Mouse (Mus musculus) hindbrain, embryonic 13.5 days (tissue): Measurements from ENCODE around the gene Tsen34. TPM values are rescaled to one million over a fixed set of nuclear protein-coding genes. Genes with fewer than 3 reads are reported as not detected.
A peak's percentile ranks its signal among the peaks of the same experiment; 100 is the strongest.

Experiments
- ATAC-seq: fragments of 200-750 bp; cut with Nextera tagmentation; 2 replicates; pipeline ENCODE4 v1.8.0; 2017; ENCODE audit warnings: moderate TSS enrichment; ENCODE audit not compliant: low FRiP score
- H3K27ac ChIP-seq: fragments of 300-500 bp; sonication (generic); 2 replicates; pipeline ENCODE4 v1.5.1; 2015; ENCODE audit warnings: inconsistent platforms, mild to moderate bottlenecking, moderate library complexity
- H3K27me3 ChIP-seq: fragments of 300-500 bp; sonication (generic); 2 replicates; pipeline ENCODE4 v1.6.1; 2015; ENCODE audit warnings: mild to moderate bottlenecking, inconsistent platforms
- H3K36me3 ChIP-seq: fragments of 300-500 bp; sonication (generic); 2 replicates; pipeline ENCODE4 v1.6.1; 2015; ENCODE audit warnings: mild to moderate bottlenecking, inconsistent platforms
- H3K4me1 ChIP-seq: fragments of 300-500 bp; sonication (generic); replicated peaks from 2 replicates; pipeline ENCODE4 v1.6.1; 2015; ENCODE audit warnings: inconsistent platforms
- H3K4me2 ChIP-seq: fragments of 300-500 bp; sonication (generic); 2 replicates; pipeline ENCODE4 v1.6.1; 2015; ENCODE audit warnings: inconsistent platforms, mild to moderate bottlenecking, moderate library complexity
- H3K4me3 ChIP-seq: fragments of 300-500 bp; sonication (generic); 2 replicates; pipeline ENCODE4 v1.5.1; 2015; ENCODE audit warnings: mild to moderate bottlenecking, inconsistent platforms
- H3K9ac ChIP-seq: fragments of 300-500 bp; sonication (generic); 2 replicates; pipeline ENCODE4 v1.6.1; 2015; ENCODE audit warnings: mild to moderate bottlenecking, inconsistent platforms
- H3K9me3 ChIP-seq: fragments of 300-500 bp; sonication (generic); 2 replicates; pipeline ENCODE4 v1.6.1; 2016; ENCODE audit warnings: inconsistent platforms
- WGBS: fragments of 180-500 bp; shearing (Covaris S2); methylation state at CpG from one replicate; pipeline ENCODE4 v1.1.7; 2015; 5-methylcytosine and 5-hydroxymethylcytosine counted together
- polyA plus RNA-seq: library from polyadenylated mRNA; unstranded; fragments of >200 nt; fragmentation: Nextera tagmentation; extraction: Ambion mirVana; gene quantifications from 2 replicates; pipeline ENCODE4 v1.2.1, GENCODE M21; 2015

The Tsen34 gene
- polyA plus RNA-seq = 233 and 242 TPM in 2 replicates

DNA sequence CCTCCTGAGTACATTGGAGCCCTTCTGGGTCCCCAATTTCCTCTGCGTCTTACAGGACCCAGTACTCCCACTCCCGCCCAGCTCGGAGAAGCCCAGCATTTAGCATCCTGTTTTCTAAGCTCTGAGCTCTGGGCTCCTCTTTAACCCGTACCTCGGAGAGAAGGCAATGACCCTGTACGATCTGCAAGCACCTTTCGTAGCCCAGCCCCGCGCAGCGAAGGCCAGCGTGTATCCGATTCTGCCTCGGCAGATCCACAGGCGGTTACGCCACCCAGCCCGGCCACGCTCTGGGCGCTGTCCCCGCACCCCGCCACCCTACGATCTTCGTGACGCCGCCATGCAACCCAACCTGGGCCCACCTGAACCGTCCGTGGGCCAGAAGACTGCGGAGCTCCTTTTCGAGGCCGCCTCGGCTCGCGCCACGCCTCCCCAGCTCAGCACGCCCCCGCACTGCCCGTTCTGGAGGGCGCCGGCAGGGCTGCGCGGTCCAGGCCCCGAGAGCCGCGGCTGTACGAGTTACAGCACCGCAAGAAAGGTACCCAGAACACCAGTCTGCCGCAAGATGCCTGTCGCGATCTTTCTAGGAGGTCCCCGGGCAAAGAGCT lies at the start of gene Tsen34:
TSS of gene Tsen34 (plus strand) at position 482 of the 605 bp plus-strand sequence.
- peaks cover 29% of the 10 kb centered on the region for H3K4me1 ChIP-seq
- peak within 1 kb of the TSS; percentile 84 for H3K4me2 ChIP-seq
- H3K27me3 ChIP-seq = no peaks in the 10 kb centered on the region
- peak; percentile 80 for ATAC-seq
- peak within 1 kb of the TSS; percentile 95 for H3K27ac ChIP-seq
- under 1% methylated on average over 49 of the region's 49 CpGs for WGBS
- H3K9ac ChIP-seq = peak within 1 kb of the TSS; percentile 95
- no peaks in the 10 kb centered on the region for H3K9me3 ChIP-seq
- peak within 1 kb of the TSS; percentile 74 for H3K4me3 ChIP-seq
- peaks cover 22% of the 10 kb centered on the region for H3K36me3 ChIP-seq

DNA sequence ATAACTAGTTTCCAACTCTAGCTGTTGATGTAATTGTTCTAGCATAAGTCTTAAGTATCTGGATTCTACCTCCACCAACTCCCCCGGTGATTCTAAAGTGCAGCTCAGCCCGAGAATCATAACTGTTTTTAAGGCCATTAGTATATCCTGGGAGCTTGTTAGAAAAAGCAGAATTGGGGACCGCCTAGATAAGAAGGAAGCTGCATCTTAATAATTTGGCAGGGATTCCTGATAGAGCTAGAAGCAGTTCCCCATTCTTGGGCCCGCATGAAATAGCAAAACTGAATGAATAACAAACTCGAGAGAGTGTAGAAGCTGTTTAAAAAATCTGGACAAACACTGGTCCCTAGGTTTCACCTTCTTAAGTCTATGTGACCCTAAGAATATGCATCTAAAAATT lies 49.3 kb upstream of the Tsen34 start:
- Histone ChIP-seq H3K9ac (no peak overlapping the region), H3K27ac (no peak overlapping the region), H3K36me3 (peaks cover 34% of the 10 kb centered on the region), H3K4me3 (peak overlapping the region; percentile 43; the same call in 1 of the 2 replicates), H3K4me1 (peaks cover 34% of the 10 kb centered on the region), H3K27me3 (no peaks in the 10 kb centered on the region; the same call in 1 of the 2 replicates), H3K9me3 (no peaks in the 10 kb centered on the region), H3K4me2 (peak overlapping the region; percentile 64)
- WGBS = 75% methylated on average over 5 of the region's 5 CpGs
- ATAC-seq = no peak

DNA sequence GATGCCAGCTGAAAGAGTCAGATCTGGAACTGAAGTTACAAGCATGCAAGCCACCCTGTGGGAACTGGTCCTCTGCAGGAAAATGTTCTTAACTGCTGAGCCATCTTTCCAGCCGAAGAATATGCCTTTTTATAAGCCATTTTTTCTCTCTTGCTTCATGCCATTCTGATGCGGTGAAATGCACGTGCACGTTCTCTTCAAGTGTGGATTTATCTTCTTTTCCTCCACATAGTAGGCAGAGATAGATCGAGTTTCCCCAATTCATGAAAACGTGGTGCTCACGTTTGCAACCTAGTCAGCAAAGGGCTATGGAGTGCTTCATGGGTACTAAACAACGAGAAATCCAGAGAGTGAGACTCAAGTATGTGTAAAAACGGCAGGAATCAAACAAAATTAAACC lies 48.8 kb upstream of the Tsen34 start:
- ATAC-seq = no peak
- Histone ChIP-seq H3K4me2 (peak overlapping the region; percentile 64), H3K4me3 (peak overlapping the region; percentile 43), H3K36me3 (peaks cover 30% of the 10 kb centered on the region), H3K9me3 (no peaks in the 10 kb centered on the region), H3K27ac (0 out of 2 replicates have a peak overlapping the region, but pooled peaks have one; percentile 58), H3K4me1 (peaks cover 39% of the 10 kb centered on the region), H3K27me3 (no peaks in the 10 kb centered on the region; the same call in 1 of the 2 replicates), H3K9ac (peak overlapping the region; percentile 35; the same call in 1 of the 2 replicates)
- WGBS = 24% methylated on average over 9 of the region's 9 CpGs

DNA sequence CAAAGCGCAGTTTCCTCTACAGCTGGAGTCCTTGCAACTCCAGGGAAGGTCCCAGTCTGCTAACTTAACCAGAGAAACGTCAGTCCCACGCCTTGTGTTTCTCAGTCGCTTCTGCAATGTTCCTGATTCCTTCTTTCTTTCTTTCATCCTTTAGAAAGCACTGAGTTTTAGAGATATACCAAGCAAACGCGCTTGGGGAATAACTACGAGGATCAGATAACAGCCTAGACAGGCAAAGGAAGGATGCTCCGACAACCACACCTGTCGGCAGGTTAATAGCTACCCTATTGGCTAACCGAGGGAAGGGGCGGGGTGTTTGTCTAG lies 48.4 kb upstream of the Tsen34 start:
- H3K4me1 ChIP-seq = peaks cover 43% of the 10 kb centered on the region
- H3K9ac ChIP-seq = peak overlapping the region; percentile 35; the same call in 1 of the 2 replicates
- H3K27ac ChIP-seq = peak overlapping the region; percentile 58; the same call in 1 of the 2 replicates
- no peaks in the 10 kb centered on the region; the same call in 1 of the 2 replicates for H3K27me3 ChIP-seq
- peaks cover 25% of the 10 kb centered on the region for H3K36me3 ChIP-seq
- no peaks in the 10 kb centered on the region for H3K9me3 ChIP-seq
- H3K4me2 ChIP-seq = peak overlapping the region; percentile 64
- ATAC-seq = peak; percentile 0; the same call in 1 of the 2 replicates
- WGBS = 3% methylated on average over 11 of the region's 11 CpGs
- H3K4me3 ChIP-seq = peak overlapping the region; percentile 43

DNA sequence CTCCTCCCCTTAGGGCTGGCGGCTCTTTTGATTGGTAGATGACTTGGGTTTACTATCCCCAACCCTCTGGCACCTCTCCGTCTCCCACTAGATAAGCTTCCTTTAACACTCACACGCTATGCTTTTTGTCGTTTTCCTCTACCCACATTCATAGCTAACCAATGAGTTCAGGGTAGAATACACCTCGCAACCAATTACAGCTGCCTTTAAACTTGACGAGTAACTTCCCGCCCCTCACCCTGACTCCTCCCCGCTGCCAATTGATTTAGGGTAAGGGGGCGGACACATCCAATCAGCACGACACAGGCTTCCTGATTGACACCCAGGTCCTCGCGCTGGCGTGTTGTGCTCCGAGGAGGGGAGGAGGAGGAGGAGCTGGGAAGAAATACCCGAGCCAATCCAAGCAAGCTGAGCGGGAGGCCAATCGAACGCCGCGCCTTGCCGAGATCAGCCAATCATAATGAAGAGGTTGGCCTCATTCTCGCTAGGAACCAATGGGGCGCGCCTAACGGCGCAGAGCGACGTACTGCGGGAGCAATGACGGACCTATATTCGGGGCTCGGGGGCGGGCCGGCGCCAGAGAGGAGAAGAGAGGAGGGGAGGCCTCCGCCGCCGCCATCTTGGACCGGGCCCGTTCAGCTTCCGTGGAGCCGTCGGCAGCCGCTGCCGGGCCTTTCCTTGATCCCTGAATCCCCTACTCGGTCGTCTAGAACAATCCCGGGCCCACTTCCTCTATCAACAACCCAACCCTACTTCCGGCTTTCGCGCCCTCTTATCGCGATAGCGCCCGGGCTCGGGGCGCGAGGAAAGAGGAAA lies 47.8 kb upstream of the Tsen34 start, which contains the start of gene Cnot3:
TSS of gene Cnot3 (plus strand) at position 597 of the 816 bp plus-strand sequence.
- Histone ChIP-seq H3K27ac (peak within 1 kb of the TSS; percentile 97), H3K4me1 (peaks cover 49% of the 10 kb centered on the region), H3K4me3 (peak within 1 kb of the TSS; percentile 98), H3K27me3 (no peaks in the 10 kb centered on the region; the same call in 1 of the 2 replicates), H3K36me3 (peaks cover 20% of the 10 kb centered on the region), H3K4me2 (peak within 1 kb of the TSS; percentile 85), H3K9me3 (no peaks in the 10 kb centered on the region), H3K9ac (peak within 1 kb of the TSS; percentile 98)
- ATAC-seq = peak; percentile 99
- under 1% methylated on average over 53 of the region's 58 CpGs for WGBS

DNA sequence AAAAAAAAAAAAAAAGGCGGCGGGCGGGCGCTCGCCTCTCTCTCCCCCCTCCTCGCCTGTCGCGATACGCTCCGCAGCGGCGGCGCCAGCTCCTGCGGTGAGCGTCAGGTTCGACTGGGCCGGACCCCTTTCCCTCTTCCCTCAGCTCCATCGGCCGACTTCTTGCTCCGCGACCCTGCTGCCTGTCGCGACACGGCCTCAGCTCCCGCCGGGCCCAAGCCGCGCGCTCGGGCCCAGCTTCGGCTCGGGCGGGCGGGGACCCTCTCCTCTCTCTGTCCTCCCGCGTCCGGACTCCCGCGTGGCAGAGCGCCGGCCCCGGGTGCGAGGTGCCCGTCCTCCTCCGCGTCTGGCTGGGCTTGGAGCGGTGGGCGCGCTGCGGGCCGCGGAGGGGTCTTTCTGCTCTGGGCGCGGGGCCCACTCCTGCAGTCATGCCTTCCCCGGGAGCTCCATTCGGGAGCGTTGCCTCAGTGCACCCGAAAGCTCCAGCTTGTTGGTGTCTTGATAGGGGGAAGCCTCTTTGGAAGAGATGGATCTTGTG lies 47.1 kb upstream of the Tsen34 start:
- peak overlapping the region; percentile 97 for H3K27ac ChIP-seq
- peak overlapping the region; percentile 85 for H3K4me2 ChIP-seq
- ATAC-seq = no peak; the same call in none of the 2 replicates
- H3K36me3 ChIP-seq = peaks cover 20% of the 10 kb centered on the region
- H3K4me3 ChIP-seq = peak overlapping the region; percentile 98
- no peaks in the 10 kb centered on the region; the same call in 1 of the 2 replicates for H3K27me3 ChIP-seq
- H3K9ac ChIP-seq = peak overlapping the region; percentile 98
- peaks cover 49% of the 10 kb centered on the region for H3K4me1 ChIP-seq
- H3K9me3 ChIP-seq = no peaks in the 10 kb centered on the region
- 0% methylated on average over 45 of the region's 58 CpGs for WGBS

DNA sequence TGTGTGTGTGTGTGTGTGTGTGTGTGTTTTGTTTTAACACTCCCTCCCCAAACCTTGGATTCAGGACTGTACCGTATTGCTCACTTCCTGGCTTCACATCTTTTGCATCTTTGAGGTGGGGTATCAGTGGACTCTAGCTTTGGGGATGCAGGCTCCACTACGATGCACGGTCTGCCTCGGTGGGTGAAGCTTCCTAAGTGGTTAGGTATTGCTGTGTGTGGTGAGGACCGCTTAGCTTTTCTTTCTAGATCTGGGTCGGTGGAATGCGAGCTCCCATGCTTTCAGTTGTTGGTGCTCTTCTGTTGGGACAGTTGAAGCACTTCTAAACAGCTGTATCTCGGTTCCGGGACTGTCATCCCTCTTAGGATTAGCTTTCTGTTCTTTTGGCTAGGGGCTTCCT lies 46.5 kb upstream of the Tsen34 start:
- H3K36me3 ChIP-seq = peaks cover 20% of the 10 kb centered on the region
- peak overlapping the region; percentile 85 for H3K4me2 ChIP-seq
- no peaks in the 10 kb centered on the region; the same call in 1 of the 2 replicates for H3K27me3 ChIP-seq
- no peak for ATAC-seq
- peak overlapping the region; percentile 98 for H3K9ac ChIP-seq
- H3K27ac ChIP-seq = peak overlapping the region; percentile 97; the same call in 1 of the 2 replicates
- H3K4me3 ChIP-seq = peak overlapping the region; percentile 98
- H3K9me3 ChIP-seq = no peaks in the 10 kb centered on the region
- 25% methylated on average over 9 of the region's 9 CpGs for WGBS
- peaks cover 49% of the 10 kb centered on the region for H3K4me1 ChIP-seq

DNA sequence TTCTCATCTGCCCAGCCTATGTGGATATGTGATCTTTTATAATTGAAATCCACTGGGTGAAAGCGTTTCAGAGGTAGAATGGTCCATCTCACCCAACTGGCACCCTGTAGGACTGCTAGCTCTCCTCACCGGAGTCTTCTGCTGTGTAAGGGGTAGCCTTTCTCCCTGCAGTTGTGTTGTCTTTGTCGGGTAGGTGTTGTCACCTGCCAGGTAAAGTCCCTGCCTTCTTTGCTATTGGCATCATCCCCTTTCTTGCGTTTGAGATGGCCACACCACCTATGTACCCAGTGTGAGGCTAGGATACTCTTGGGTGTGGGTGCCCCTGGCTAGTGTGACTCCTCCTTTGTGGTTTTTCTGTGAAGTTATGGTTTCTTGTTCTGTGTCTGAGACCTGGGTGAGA lies 46.0 kb upstream of the Tsen34 start:
- peak overlapping the region; percentile 85 for H3K4me2 ChIP-seq

DNA sequence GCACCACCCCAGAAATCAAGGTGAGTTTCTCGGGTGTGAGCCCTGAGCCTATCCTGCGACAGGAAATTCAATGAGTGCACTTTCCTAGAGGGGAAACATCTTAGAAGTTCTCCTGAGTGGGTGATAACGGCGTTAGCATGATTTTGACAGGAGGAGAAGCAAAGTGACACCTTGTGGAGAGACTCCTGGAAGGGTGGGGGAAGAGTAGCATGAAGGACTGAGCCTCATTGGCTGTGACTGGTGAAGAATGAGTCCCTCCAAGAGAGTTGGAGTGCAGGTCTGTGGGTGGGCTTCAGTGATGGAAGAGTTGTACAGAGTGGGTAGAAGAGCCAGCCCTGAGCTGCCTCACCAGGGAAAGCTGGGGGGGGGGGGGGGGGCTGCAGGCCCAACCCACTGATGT lies 35.7 kb upstream of the Tsen34 start:
- 94% methylated on average over 4 of the region's 4 CpGs for WGBS
- no peak for ATAC-seq
- H3K36me3 ChIP-seq = peaks cover 99% of the 10 kb centered on the region
- H3K4me3 ChIP-seq = no peak overlapping the region
- H3K9me3 ChIP-seq = no peaks in the 10 kb centered on the region
- H3K4me1 ChIP-seq = 0 out of 2 replicates have a peak, but pooled peaks cover 3% of the 10 kb centered on the region
- H3K9ac ChIP-seq = no peak overlapping the region
- H3K4me2 ChIP-seq = no peak overlapping the region
- H3K27me3 ChIP-seq = no peaks in the 10 kb centered on the region
- H3K27ac ChIP-seq = no peak overlapping the region

More for the DNA sequence above, 46.0 kb upstream of the Tsen34 start:
- H3K9me3 ChIP-seq = no peaks in the 10 kb centered on the region
- H3K27me3 ChIP-seq = no peaks in the 10 kb centered on the region; the same call in 1 of the 2 replicates
- peak overlapping the region; percentile 98 for H3K4me3 ChIP-seq
- WGBS = 61% methylated on average over 4 of the region's 4 CpGs
- peak overlapping the region; percentile 98 for H3K9ac ChIP-seq
- ATAC-seq = no peak
- no peak overlapping the region for H3K27ac ChIP-seq
- peaks cover 20% of the 10 kb centered on the region for H3K36me3 ChIP-seq
- peaks cover 49% of the 10 kb centered on the region for H3K4me1 ChIP-seq

DNA sequence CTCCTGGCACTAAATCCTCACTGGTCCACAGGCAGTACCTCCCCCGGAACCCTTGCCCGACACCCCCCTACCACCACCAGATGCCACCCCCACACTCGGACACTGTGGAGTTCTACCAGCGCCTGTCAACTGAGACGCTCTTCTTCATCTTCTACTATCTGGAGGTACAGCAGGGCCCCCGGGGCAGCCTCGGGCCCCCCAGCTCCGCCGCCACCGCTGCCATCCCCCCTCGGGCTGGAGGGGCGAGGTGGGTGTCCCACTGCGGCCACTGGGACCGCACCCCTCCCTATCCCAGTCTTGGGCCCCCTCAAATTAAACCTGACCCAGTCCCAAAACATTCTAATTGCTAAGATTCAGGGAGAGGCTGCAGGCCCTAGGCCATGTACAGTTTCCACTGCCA lies 34.1 kb upstream of the Tsen34 start:
- Histone ChIP-seq H3K9me3 (no peaks in the 10 kb centered on the region), H3K4me2 (no peak overlapping the region), H3K36me3 (peaks cover 93% of the 10 kb centered on the region), H3K9ac (no peak overlapping the region), H3K27me3 (no peaks in the 10 kb centered on the region), H3K27ac (no peak overlapping the region), H3K4me3 (no peak overlapping the region), H3K4me1 (peaks cover 12% of the 10 kb centered on the region)
- no peak for ATAC-seq
- WGBS = 95% methylated on average over 14 of the region's 14 CpGs

DNA sequence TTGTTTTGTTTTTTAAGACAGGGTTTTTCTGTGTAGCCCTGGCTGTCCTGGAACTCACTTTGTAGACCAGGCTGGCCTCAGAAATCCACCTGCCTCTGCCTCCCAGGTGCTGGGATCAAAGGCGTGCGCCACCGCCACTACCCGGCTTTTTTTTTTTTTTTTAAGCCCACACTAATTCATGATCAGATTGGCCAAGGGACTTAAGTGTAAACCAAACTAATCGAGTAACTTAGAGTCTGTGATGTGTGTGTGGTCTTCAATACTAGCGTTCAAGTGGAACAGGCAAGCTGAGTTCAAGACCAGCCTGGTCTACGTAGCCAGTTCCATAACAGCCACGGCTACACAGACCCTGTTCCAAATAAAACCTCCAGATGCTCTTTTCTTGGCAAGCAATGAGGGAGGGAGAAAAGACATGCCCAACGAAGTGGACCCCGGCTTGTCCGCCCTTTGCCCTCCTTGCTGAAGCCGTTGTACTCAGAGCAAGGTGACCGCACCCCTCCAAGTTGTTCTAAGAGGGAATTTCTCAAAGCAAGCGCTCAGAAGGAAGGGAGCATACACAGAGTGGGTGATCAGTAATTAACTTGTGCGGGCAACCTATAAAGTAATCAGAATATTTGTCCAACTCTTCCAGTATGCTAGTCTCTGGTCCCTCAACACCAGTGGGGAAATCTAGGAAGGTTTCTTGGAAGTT lies 28.0 kb upstream of the Tsen34 start:
- peaks cover 32% of the 10 kb centered on the region for H3K36me3 ChIP-seq
- peak overlapping the region; percentile 82 for H3K4me2 ChIP-seq
- H3K27me3 ChIP-seq = no peaks in the 10 kb centered on the region
- ATAC-seq = peak; percentile 53
- H3K4me1 ChIP-seq = peaks cover 28% of the 10 kb centered on the region
- H3K9ac ChIP-seq = peak overlapping the region; percentile 75
- H3K4me3 ChIP-seq = peak overlapping the region; percentile 73
- WGBS = 34% methylated on average over 15 of the region's 15 CpGs
- H3K27ac ChIP-seq = peak overlapping the region; percentile 83
- H3K9me3 ChIP-seq = no peaks in the 10 kb centered on the region
